Mouse (Mus musculus) megakaryocyte, embryonic 14.5 days (primary cell): Measurements from ENCODE around the gene Cenpu.

ENCODE experiments used
- FLI1 ChIP-seq: IDR thresholded peaks from 2 replicates; pipeline ENCODE4 v1.6.1; 2012; ENCODE audit warnings: low read length, inconsistent platforms, mixed read lengths
- GATA1 ChIP-seq: IDR thresholded peaks from 3 replicates; pipeline ENCODE4 v1.6.1; 2012; ENCODE audit warnings: mixed read lengths, low read length, inconsistent platforms, borderline replicate concordance

- TF ChIP-seq FLI1 (no peak), GATA1 (no peak)
These were observed 799 bp upstream of the Cenpu start for GRCm38 (mm10) chr8:46551029-46551428.
